Mouse (Mus musculus): ENCODE measurements around the gene Plekha7.

Gene Plekha7

DNA sequence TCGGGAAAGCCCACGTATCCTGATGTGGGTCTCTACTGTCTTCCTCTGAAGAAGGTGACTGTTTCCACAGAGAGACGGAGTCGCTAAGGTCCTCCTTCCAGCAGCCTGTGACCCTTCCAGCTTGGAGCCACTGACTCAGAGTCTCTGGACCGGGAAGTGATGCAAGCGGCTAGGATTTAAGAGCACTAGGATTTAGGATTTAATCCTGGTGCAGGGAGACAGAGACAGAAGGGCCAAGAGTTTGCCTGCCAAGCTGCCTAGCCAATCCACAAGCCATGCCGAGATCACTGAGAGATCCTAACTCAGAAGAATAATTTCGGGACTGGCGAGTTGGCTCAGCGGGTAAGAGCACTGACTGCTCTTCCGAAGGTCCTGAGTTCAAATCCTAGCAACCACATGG lies 59.6 kb downstream of the Plekha7 start:
- no peak for DNase-seq (ENCODE audit: low spot score in 2 of 2)

DNA sequence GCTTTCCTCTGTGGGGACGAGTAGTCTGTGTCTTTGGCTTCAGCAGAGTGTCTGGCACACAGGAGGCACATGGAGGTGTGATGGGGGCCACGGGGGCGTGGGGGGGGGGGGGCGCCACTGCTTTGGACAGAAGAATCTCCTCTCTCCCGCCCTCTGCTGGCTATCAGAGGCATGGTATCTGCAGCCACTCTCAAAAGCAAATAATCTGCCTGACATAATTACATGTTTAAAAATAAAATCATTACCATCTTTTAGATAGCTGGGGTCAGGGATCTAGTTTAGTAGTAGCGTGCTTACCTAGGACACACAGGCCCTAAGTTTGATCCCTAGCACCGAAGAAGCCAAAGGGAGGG lies 60.8 kb downstream of the Plekha7 start:
- DNase-seq (ENCODE audit: low spot score in 2 of 2): no peak

DNA sequence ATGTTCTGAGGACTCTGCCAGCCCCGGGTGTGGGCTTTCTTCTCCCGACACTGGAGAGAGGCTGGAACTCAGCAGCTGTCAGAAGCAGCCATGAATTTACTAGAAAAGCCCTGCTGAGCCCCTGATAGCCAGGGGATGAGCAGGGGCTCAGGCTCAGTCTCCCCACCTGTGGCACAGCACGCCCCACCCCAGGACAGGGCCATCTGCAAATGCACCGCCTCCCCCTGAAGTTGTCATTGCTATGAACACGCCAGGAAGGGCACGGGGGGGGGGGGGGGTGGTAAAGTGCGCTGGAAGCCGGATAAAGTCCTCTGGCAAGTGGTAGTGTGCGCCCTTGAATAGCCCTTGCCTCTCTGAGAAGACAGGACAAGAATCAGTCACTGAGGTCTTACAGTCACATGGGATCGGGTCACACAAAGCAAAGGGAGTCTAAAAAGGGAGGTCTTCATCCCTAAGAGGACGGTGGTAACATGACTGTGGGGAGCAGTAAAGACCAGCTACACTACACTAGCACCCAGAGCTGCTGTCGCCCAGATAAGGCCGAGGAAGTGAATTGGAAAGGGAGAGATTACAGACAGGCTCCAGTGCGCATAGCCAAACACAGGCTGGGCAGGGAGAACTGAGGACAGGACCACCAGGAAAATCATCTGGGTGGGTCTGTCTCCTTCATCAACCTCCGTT lies 61.3 kb downstream of the Plekha7 start:
- DNase-seq (ENCODE audit: low spot score in 2 of 2): no peak

DNA sequence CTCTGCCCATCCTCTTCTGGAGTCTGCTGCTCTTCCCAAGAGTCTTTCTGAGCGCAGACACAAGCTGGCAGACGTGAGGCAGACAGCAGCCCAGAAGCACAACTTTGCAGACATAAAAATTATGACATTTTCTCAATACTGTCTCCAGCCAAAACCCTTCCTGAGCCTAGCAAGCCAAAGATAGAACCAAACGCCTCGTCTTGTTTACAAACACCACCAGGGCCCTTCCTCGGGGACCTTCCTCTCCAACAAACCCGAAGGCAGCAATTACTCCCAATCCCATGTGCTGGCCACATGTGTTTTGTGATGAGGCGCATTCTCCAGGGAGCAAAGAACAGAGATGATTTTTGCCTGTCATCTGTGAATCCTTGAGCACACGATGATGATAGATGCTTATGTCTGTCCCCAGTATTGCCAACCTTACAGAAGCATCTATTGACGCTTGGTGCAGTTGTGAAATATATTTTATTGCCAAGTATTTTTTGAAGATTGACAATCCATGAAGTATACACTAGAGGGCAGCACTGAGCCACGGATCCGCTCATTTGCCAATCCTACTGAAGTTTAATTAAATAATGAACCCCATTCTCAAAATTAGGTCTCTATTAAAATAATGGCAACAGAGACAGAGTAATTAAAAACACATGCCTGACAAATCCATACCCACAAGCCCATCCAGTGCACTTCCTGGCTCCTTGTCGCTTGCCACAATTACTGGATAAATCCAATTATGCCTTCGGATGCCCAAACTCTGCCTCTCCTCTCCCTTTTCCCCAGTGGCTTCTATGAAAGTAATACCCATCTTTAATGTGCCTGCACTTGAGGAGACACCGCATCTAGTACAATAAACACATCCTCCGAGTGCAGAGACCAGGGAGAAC lies 62.1 kb downstream of the Plekha7 start:
- DNase-seq (ENCODE audit: low spot score in 2 of 2): peak in 1 of 2 experiments; percentile 30

DNA sequence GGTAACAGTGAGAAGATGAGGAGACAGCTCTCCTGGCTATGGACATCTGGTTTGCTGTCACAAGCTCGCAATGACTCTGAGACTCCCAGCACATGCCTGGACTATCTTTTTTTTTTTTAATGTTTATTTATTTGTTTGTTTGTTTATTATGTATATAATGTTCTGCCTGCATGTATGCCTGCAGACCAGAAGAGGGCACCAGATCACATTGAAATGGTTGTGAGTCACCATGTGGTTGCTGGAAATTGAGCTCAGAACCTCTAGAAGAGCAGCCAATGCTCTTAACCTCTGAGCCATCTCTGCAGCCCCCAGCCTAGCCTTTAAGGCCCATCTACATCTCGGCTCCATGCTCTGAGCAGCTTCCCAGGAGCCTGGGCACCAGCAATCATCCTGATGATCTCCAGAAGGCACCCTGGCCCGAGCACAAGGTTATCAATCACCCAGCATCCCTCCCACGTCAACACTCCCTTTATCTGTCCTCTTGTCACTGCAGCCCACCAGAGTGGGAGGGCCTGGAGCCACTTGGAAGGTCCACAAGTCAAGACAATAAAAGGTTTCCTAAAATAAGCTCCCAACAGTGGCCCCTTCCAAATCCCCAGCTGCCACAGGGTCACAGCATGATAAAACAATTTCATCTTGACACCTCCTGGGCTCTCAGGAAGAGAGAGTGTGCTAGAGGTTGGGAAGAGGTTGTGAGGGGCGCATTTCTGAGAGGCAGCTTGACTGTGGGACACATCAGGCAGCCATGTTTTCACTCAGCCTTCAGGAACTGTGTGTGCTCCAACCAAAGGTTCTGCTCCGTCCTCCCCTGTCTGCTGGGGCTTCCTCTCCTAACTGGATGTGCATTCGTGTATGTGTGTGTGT lies 63.6 kb downstream of the Plekha7 start:
- DNase-seq (ENCODE audit: low spot score in 2 of 2): no peak

DNA sequence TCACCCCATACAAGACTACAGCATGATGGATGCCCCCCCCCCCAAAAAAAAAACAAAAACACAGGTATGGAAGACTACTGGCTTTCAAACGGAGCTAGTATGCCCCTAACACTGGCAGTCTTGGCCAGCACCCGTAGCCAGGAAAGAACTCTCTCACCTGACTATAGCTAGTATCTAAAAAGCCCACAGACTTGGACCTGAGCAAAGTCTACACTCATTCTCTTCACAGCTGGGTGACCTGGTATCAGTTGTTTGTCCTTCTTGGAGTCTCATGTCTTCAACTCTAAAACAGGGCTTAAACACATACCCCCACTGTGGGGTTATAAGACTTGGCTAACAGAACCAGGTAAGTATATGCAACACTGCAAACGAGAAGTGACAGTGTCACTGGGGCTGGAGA lies 65.4 kb downstream of the Plekha7 start:
- no peak for DNase-seq (ENCODE audit: low spot score in 2 of 2)

DNA sequence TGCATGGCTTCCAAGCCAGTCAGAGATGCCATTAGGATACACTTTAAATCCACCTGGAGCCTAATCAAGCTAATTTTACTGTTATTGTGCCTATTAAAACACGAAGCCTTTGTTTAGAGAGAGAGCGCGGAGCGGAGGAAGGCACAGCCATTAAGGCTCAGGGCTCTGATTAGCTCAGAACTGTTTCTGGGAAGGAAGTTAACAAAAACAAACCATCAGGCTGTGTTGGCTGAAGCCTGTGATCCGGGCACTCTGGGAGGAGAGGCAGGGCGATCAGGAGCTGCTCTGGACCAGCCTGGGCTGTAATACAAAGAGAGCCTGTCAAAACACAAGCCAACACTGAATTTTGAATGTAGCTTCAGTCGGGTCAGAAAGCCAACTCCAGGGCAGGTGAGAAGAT lies 66.6 kb downstream of the Plekha7 start:
- no peak for DNase-seq (ENCODE audit: low spot score in 2 of 2)

DNA sequence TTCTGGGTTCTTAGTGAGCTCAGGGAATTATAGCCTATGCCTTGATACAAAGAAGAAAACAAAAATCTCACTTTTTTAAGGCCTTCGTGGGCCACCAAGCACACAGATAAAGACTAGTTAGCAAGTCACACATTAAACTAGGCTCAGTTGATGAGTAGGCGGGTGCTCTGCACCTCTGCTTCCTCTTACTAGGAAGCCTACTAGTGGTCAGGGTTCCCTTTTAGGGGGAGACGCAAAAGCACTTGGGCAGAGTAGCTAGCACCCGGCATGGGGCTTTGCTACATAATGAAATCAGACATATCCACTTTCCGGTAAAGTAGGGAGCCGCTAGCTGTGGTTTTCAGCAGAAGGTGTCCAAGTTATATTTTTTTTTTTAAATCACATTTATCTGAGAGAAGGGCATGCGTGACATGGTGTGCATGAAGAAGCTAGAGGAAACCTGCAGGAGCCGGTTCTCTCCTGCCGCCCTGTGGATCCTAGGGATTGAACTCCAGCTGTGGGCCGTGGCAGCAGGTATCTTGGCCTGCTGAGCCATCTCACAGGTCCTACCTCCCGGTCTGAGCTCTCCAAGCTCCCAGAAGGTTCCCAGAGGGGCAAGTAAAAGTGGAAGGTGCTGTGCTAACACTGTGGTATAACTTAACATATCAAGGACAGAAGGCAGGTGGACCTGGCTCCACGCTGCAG lies 67.2 kb downstream of the Plekha7 start:
- DNase-seq (ENCODE audit: low spot score in 2 of 2): no peak

DNA sequence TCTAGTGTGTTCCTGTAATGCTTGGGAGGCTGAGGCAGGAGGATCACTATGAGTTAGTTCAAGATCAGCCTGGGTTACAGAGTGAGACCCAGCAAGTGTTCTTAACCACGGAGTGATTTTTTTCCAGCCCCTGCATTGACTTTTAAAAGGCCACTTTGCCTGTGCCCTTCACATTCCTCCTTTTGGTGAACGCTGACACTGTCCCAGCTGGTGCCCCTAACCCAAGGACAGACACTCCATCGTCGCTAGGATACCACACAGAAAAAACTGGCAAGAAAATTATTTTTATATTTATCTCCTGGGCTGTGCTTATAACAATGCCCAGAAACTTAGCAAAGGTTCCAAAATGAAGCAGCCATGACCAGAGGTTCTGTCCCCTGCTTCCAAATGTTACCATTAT lies 67.8 kb downstream of the Plekha7 start:
- no peak for DNase-seq (ENCODE audit: low spot score in 2 of 2)

DNA sequence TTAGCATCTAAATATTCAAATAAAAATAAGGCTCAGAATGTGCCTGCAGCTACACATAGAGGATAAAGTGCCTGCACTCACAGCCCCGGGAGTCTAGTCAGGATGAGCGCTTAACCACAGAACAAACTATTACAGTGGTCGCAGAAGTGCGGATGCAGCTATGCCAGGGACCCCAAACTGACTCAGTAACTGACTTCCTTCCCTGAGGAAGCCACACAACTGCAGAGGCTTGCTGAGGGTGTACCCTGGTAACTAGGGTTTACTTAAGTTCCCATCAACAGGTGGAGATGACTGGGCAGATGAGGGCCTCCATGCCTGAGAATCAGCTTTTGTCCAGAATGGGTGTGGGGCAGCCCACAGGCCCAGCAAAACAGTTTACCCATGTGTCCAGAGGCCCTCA lies 69.9 kb downstream of the Plekha7 start:
- DNase-seq (ENCODE audit: low spot score in 2 of 2): no peak

DNA sequence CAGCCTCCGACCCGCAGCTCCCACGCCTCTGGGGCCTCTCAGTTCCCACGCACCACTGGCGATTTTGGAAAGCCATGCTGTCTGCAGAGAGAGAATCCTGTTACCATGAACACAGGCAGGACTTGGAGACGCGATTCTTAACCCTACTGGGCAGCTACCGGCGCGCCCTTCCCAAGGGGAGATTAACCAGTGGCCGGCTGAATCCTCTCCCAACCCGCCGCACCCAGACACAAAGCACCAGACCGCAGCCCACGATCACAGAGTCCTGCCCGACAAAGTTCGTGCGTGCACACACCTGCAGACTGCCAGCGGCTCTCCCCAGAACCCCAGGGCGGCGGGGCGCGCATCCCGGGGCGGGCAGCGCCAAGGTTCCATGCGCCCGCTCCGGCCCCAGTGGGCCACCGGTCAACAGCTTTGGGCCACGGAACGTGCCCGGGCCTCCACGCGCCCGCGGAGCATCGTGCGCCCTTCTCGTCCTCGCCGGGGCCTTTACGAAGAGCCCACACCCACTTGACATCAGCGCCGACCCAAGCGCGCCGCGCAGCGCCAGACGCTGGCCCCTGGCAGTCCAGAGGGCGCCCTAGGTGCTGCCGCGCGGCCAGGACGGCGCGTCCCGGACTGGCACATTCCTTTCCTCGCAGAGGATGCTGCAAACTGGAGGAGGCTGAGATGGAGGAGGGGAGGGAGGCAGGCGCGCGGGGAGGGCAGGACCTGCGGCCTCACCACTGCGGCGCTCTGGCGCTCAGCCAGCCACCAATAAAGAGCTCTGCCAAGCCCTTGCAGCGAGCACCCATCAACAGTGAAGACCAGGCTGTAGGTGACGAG lies 70.8 kb downstream of the Plekha7 start:
- peak; percentile 34 to 39 for DNase-seq (ENCODE audit: low spot score in 2 of 2)

DNA sequence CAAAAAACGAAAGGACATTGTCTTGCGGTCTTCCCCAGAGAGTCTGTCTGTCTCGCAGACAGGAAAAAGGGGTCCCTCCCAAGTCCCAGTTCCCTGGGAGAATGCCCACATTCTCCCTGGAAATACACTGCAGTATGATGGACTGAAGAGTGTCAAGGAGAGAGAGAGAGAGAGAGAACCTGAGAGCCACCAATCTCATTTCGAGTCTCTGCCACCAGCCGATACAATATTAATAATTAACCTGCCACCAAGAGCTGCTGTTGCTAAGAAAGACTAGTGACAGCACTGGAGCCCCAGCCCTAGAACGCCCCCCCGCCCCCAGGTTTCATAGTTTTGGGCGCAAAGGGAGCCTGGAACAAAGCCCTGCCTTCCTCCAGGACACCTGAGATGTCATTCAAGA lies 71.6 kb downstream of the Plekha7 start:
- DNase-seq (ENCODE audit: low spot score in 2 of 2): no peak

DNA sequence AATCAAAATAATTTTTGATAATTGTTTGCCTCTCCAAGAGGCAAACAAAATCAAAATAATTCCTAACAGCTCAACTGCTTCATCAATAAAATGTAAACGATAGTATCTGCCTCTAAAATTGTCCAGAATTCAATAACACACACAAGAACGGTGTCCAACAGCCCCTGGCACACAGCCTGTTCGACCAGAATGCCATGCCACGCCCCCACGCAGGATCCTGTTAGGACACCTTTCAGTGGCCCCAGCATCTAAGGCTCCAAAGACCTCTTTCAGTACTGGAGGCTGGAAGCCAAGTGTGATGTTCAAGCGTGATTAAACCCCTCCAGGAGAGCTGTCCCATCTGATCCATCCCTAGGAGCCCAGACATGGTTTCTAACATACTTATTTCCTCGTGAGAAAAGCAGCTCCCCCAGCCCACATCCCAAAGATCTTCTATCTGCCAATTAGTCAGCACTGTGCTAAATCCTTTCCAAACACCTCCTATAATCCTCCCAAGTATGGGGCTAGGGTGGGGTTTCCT lies 73.8 kb downstream of the Plekha7 start:
- no peak for DNase-seq (ENCODE audit: low spot score in 2 of 2)

DNA sequence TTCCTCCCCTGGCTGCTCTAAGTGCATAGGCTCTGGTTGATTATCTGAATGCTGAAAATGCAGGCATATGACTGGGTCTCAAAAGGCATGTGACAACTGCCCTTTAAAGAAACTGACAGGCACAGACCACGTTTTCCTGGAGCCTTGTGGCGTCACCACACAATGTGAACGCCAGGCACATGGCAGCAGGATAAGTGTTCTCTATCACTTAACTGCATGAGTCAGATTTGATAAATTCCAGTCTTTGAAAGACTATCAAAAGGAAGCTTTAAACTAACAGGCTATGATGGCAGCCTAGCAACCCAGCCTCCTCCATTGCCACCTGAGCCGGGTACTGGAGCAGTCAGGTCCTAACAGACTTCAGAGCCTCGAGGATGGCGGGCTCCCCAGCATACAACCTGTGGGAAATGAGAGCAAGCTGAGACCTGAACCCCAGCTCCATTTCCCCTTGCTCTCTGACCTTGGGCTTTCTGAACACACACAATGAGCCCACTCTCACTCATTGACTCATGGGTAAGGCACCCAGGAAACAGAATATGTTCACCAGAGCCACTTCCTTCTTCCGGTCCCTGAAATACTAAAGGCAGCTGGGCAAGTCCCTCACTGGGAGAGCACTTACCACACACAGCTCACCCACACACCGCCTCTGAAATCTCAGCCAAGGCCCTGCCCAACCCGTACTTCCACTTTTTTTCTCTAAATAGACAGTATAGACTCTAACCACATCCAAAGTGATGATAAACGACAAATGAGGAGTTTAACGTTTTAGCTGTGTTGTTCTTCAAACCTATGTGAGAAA lies 77.2 kb downstream of the Plekha7 start:
- no peak for DNase-seq (ENCODE audit: low spot score in 2 of 2)

DNA sequence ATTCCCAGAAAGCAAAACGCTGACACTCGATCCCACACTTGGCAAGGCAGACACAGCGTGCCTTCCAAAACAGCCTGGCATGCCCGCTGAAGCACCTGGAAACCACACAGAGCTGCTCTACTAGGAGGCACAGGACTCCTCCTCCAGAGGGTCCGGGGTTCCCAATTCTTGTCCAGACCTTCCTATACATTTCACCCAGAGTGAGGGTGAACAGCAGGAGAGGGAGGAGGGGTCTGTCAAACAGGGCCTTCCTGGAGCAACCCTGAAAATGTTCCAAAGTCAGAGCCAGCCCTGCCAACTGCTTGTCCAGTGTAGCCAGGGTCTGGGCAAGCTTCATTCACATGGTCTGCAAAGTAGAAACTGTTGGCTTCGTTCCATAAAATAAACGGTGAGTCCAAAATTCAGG lies 81.3 kb downstream of the Plekha7 start:
- DNase-seq (ENCODE audit: low spot score in 2 of 2): no peak

DNA sequence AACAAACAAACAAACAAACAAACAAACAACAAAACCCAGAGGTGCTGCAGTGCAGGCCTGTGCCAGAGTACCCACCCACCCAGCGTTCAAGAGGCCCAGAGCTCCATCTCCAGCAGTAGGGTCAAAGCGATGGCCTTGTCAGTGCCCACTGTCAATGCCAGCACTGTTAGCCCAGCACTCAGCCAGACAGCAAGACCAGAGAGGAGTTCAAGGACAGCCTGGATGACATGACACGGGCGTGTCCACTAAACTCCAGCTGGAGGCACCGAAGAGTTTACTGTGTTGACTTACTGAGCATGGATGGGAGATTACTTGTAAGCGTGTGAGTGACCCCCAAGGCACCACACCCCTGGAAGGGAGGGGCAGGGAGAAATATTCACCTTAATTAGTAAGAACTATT lies 81.9 kb downstream of the Plekha7 start:
- no peak for DNase-seq (ENCODE audit: low spot score in 2 of 2)

DNA sequence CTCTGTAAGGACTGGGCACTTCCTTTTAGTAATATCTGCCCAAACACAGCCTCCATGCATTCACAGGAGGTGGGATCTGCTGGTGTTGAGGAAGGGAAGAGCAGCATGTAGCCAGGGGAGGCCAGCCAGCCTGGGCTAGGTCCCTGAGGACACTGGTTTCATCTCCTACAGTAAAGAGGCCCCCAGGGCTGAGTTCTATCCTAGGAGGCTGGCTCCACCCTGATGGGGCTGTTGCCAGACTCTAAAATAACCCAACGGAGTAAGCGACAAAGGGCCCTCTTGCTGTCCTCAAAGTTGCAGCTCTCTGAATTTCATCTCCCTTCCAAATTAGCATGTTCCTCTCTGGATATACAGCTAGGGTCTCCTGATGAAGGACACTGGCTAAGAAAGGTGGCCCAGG lies 83.6 kb downstream of the Plekha7 start:
- no peak for DNase-seq (ENCODE audit: low spot score in 2 of 2)

DNA sequence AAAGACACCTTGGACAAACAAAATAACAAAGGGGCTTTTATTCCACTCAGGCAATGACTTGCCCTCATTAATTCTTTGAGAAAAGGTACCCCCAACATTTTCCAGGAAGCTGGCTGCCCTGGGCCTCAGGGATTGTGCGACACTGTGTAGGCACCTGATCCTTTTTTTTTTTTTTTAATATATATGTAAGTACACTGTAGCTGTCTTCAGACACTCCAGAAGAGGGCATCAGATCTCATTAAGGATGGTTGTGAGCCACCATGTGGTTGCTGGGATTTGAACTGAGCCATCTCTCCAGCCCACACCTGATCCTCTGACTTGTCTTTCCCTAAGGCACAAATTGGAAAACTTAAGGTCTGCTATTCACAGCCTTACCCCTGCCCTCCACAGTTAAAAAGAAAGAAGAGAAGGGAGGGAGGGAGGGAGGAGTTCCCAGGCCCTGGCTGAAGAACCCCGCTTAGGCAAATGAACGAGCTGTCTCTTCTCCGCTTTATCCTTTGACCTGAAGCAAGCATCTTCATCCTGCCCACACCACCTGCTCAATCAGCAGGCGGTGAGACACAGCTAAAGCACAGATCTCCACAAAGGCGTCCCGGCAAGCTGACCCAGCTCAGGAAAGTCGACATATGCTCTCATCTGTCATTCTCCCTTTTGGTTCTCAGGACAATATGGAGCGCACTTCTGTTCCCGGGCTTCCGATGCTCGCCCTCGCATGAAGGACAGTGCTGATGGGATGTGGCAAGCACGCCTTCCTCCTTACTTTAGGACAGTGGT lies 85.0 kb downstream of the Plekha7 start:
- DNase-seq (ENCODE audit: low spot score in 2 of 2): no peak
